In the genomic region with DNA sequence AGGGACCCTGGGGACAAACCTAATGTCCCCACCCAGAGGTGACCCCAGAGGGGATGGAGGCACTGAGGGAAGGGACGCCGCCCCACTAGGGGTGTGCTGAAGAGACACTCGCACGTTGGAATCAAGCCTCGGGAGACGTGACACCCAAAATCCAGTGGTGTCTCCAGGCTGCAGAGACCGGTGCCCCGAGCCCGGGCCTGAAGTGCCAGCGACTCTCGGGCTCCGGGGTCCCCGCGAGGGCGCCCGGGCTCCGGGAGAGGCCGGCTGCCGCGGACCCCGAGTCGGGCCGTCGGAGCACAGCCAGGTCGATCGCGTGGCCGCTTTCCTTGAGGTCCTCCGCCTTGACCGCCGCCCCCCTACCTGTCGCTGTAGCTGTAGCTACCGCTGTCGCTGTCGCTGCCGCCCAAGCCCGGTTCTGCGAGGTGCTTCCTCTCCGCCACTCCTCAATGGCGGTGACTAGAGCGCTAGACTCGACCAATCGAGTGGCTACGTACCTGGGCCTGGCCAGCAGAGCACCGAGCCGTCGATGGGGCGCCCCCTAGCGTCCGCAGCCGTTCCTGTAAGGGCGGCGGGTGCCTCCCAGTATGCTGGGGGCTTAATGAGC, we compare ENCODE assay signal across 8 mouse cellular contexts. TPM values are rescaled to one million over a fixed set of nuclear protein-coding genes. Genes with fewer than 3 reads are reported as not detected.
DNase-seq lines count a peak whose midpoint lies in the region; ATAC-seq and TF ChIP-seq lines count a peak whose summit lies in the region.

A gene (minus strand): TSS at position 447 of the 604 bp plus-strand sequence.

- H3K27me3 ChIP-seq in hindbrain, embryonic 10.5 days (ENCODE audit: insufficient read depth, poor library complexity, severe bottlenecking): no peaks in the 10 kb centered on the region
- H3K27me3 ChIP-seq in lung, embryonic 16.5 days (ENCODE audit: control insufficient read depth, insufficient read depth, low read depth, low read length): no peaks in the 10 kb centered on the region
- H3K27me3 ChIP-seq in thymus, adult 2 months (ENCODE audit: control insufficient read depth, insufficient read depth, low read length): no peaks in the 10 kb centered on the region

- peak within 1 kb of the TSS; percentile 97 for H3K4me3 ChIP-seq in hindbrain, embryonic 10.5 days
- peak within 1 kb of the TSS; percentile 98 for H3K4me3 ChIP-seq in lung, embryonic 16.5 days (ENCODE audit: low read length)
- peak within 1 kb of the TSS; percentile 77 for H3K4me3 ChIP-seq in thymus, adult 2 months (ENCODE audit: control insufficient read depth, insufficient read depth, low read length)

- peak; percentile 92 for DNase-seq in Muller cell, postnatal 12 days (ENCODE audit: inconsistent ontology term)
- DNase-seq in cerebellum, adult 9-10 months: peak; percentile 88
- peak; percentile 73 to 94 for DNase-seq in frontal cortex, adult 2 months (ENCODE audit: extremely low spot score in 1 of 2, low spot score in 1 of 2)
- peak; percentile 91 for DNase-seq in hindbrain, embryonic 10.5 days (ENCODE audit: low spot score)
- peak; percentile 42 for DNase-seq in layer of hippocampus, adult 9-10 months (ENCODE audit: low spot score)
- peak; percentile 80 for DNase-seq in ovary, adult 18-20 months (ENCODE audit: low spot score)
- peak; percentile 92 for DNase-seq in thymus, adult 2 months

- peak; percentile 78 for TF ChIP-seq POLR2A in thymus, adult 2 months (IDR thresholded peaks at IDR 0.05; ENCODE audit: control insufficient read depth, extremely low read depth, insufficient read depth, low read length, poor library complexity)

- WGBS in hindbrain, embryonic 10.5 days: under 1% methylated on average over 53 of the region's 53 CpGs
- under 1% methylated on average over 53 of the region's 53 CpGs for WGBS in lung, embryonic 16.5 days
- under 1% methylated on average over 53 of the region's 53 CpGs for WGBS in thymus, adult 2 months

- peak within 1 kb of the TSS; percentile 91 for H3K27ac ChIP-seq in hindbrain, embryonic 10.5 days
- H3K27ac ChIP-seq in lung, embryonic 16.5 days (ENCODE audit: low read length): peak within 1 kb of the TSS; percentile 82
- no peak within 1 kb of the TSS for H3K27ac ChIP-seq in thymus, adult 2 months (ENCODE audit: control insufficient read depth, insufficient read depth, low read length)

- H3K36me3 ChIP-seq in hindbrain, embryonic 10.5 days: peaks cover 10% of the 10 kb centered on the region
- peaks cover 6% of the 10 kb centered on the region for H3K36me3 ChIP-seq in lung, embryonic 16.5 days (ENCODE audit: control insufficient read depth, insufficient read depth, low read length)
- peaks cover 4% of the 10 kb centered on the region; the same call in 1 of the 2 replicates for H3K36me3 ChIP-seq in thymus, adult 2 months (ENCODE audit: control insufficient read depth, insufficient read depth, low read length)

- peak within 1 kb of the TSS; percentile 97 for H3K4me2 ChIP-seq in lung, embryonic 16.5 days (ENCODE audit: low read depth, low read length)

- peak within 1 kb of the TSS; percentile 93 for H3K9ac ChIP-seq in lung, embryonic 16.5 days (ENCODE audit: low read length)

- peaks cover 16% of the 10 kb centered on the region for H3K4me1 ChIP-seq in hindbrain, embryonic 10.5 days (replicated peaks)
- H3K4me1 ChIP-seq in lung, embryonic 16.5 days (replicated peaks; ENCODE audit: control insufficient read depth, insufficient read depth, low read length): peaks cover 14% of the 10 kb centered on the region
- H3K4me1 ChIP-seq in thymus, adult 2 months (replicated peaks; ENCODE audit: control insufficient read depth, insufficient read depth, low read length): peaks cover 8% of the 10 kb centered on the region

- ATAC-seq in lung, embryonic 16.5 days (ENCODE audit: low read depth): peak; percentile 94

- peak; percentile 99 for TF ChIP-seq CTCF in thymus, adult 2 months (IDR thresholded peaks at IDR 0.05; ENCODE audit: borderline replicate concordance, control insufficient read depth, extremely low read depth, insufficient read depth, low read length, poor library complexity)

- no peaks in the 10 kb centered on the region for H3K9me3 ChIP-seq in hindbrain, embryonic 10.5 days
- no peaks in the 10 kb centered on the region for H3K9me3 ChIP-seq in lung, embryonic 16.5 days (ENCODE audit: control insufficient read depth, low read length)

RNA-seq across cellular contexts. Expression of the gene that starts here (rescaled TPM):
- polyA plus RNA-seq in frontal cortex, adult 2 months (2012; rRNA removed): 54.9 and 58.7 TPM in 2 replicates
- 4.9 and 6.1 TPM in 2 replicates for polyA plus RNA-seq in hindbrain, embryonic 10.5 days (2016; fragmentation: Nextera tagmentation; extraction: Ambion mirVana)
- 5.9 and 8.0 TPM in 2 replicates for polyA plus RNA-seq in lung, embryonic 16.5 days (2015; fragmentation: Nextera tagmentation; extraction: Ambion mirVana)
- polyA plus RNA-seq in thymus, adult 2 months (2012; rRNA removed): 22.5 and 23.5 TPM in 2 replicates

Comparison
In these comparisons a context has a peak if more than half of its experiments do, and no peak if none do; other contexts are left out.
1. DNase-seq: peak in every context shown above with its lines; median percentile 92 in Muller cell, postnatal 12 days; 92 in thymus, adult 2 months; 91 in hindbrain, embryonic 10.5 days; 88 in cerebellum, adult 9-10 months; 84 in frontal cortex, adult 2 months; 80 in ovary, adult 18-20 months; 42 in layer of hippocampus, adult 9-10 months.